Mouse (Mus musculus) heart, postnatal 4 days (tissue): Measurements from ENCODE around the gene Olfr1104. TPM values are rescaled to one million over a fixed set of nuclear protein-coding genes. Genes with fewer than 3 reads are reported as not detected.

Experiments
- DNase-seq: peaks from one replicate; pipeline ENCODE4 v3.0.0; 2021
- total RNA-seq, 2 experiments: library from RNA; stranded (reverse); gene quantifications; 2 replicates each; pipeline ENCODE4 v1.2.3; 2021

Gene Olfr1104
- not detected for total RNA-seq

- no peak for DNase-seq
Observed at GRCm38 (mm10) chr2:87026980-87027379, at the start of gene Olfr1104. Olfr1104 (minus strand) TSS chr2:87027080.

GRCm38 (mm10) chr2:87075717-87076116, 48.8 kb upstream of the Olfr1104 start, which contains the start of gene Olfr1107:
Olfr1107 (minus strand) TSS chr2:87075817.
- DNase-seq = no peak

DNA sequence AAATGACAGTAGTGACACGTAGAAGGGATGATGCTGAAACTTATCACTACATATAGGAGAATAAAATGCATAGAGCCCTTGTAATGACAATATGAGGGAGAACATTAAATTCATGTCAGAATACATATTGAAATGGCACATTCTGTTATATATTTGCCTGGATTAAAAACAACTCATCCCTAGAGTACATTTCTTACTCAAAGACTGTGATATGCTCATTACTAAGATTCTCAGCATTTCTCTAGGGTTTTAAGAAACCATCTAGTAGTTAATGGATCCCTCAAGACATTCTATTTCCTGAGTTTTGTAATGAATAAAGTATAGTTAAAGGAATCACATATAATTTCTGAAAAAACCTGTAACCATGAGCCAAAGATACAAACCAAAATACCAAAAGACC, 25.3 kb upstream of the Olfr1104 start, which contains the start of gene Olfr1106:
TSS of gene Olfr1106 (minus strand) at position 101 of the 400 bp plus-strand sequence.
- DNase-seq = no peak

DNA sequence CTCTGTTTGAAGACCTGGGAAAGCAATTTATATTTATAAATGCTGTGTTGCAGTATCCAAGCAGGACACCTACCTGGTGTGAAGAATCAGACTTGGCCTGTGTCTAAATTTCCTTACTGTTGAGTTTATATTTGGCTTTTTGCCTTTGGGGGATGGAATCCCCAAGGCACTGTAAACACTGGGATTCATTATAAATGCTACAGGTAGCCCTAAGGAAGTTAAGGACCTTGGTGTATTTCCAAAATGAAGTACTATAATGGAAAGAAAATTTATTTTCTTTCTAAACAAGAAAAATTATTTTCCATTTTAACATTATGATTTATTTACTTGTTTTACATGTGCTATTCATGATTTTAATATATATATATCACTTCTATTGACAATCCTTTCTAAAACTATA, 9.6 kb upstream of the Olfr1104 start, which contains the start of gene Olfr1105:
TSS of gene Olfr1105 (minus strand) at position 101 of the 400 bp plus-strand sequence.
- no peak for DNase-seq

- DNase-seq = no peak
Observed at GRCm38 (mm10) chr2:86998098-86998497, 28.8 kb downstream of the Olfr1104 start, which contains the start of gene Olfr1102. Olfr1102 (plus strand) TSS chr2:86998398.

DNA sequence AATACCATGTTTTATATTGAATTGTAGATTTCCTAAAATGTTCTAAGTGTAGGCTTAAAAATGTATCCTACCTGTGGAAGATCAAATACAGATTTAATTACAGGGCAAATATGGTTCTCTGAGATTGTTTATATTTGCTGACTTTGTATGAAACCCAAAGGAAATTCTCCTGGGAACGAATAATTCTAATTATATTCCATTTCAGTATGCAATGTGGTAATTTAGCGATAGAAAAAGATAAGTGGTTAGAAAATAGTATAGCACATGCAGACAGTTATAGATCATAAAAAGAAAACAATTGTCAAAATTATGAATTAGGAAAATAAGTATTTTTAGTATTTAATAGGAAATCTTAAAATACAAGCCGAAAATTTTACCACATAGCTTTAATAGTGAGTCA, 35.8 kb downstream of the Olfr1104 start, which contains the start of gene Olfr1101:
TSS of gene Olfr1101 (minus strand) at position 101 of the 400 bp plus-strand sequence.
- DNase-seq = no peak

- no peak for DNase-seq
Observed at GRCm38 (mm10) chr2:86979854-86980253, 47.0 kb downstream of the Olfr1104 start, which contains the start of gene Olfr1100. Olfr1100 (minus strand) TSS chr2:86979954.

Other genes starting within 250 kb of the Olfr1104 start
- gene Olfr1093, start 244.6 kb downstream of the Olfr1104 start, total RNA-seq = not detected
- gene Olfr141, start 217.1 kb downstream of the Olfr1104 start, total RNA-seq = not detected
- gene Olfr1094, start 202.4 kb downstream of the Olfr1104 start, total RNA-seq = not detected
- not detected for gene Olfr1095, start 175.4 kb downstream of the Olfr1104 start, total RNA-seq
- gene Gm13723, start 152.3 kb downstream of the Olfr1104 start, total RNA-seq = not detected
- not detected for gene Olfr1097, start 134.9 kb downstream of the Olfr1104 start, total RNA-seq
- not detected for gene Olfr1098, start 102.5 kb downstream of the Olfr1104 start, total RNA-seq
- not detected for gene Olfr1099, start 66.4 kb downstream of the Olfr1104 start, total RNA-seq
- not detected for gene Olfr1100, start 47.1 kb downstream of the Olfr1104 start, total RNA-seq
- gene Olfr1101, start 35.9 kb downstream of the Olfr1104 start, total RNA-seq = not detected
- not detected for gene Olfr1102, start 28.7 kb downstream of the Olfr1104 start, total RNA-seq
- gene Olfr1105, start 9.5 kb upstream of the Olfr1104 start, total RNA-seq = not detected
- not detected for gene Olfr1106, start 25.2 kb upstream of the Olfr1104 start, total RNA-seq
- not detected for gene Olfr1107, start 48.7 kb upstream of the Olfr1104 start, total RNA-seq
- gene Olfr1109, start 68.9 kb upstream of the Olfr1104 start, total RNA-seq = not detected
- not detected for gene Olfr259, start 87.5 kb upstream of the Olfr1104 start, total RNA-seq
- gene Olfr1110, start 113.2 kb upstream of the Olfr1104 start, total RNA-seq = not detected
- not detected for gene Olfr1111, start 125.5 kb upstream of the Olfr1104 start, total RNA-seq
- not detected for gene Olfr1112, start 160.7 kb upstream of the Olfr1104 start, total RNA-seq
- gene Olfr1113, start 181.9 kb upstream of the Olfr1104 start, total RNA-seq = not detected
- gene Olfr1115, start 220.9 kb upstream of the Olfr1104 start, total RNA-seq = not detected
- not detected for gene Olfr1116, start 240.5 kb upstream of the Olfr1104 start, total RNA-seq